Mouse (Mus musculus) olfactory bulb, adult 2 months (tissue): ENCODE measurements around the gene Golt1a.

Experiments used
- CTCF ChIP-seq: fragments of 200-500 bp; IDR thresholded peaks from 2 replicates; pipeline ENCODE4 v1.5.1; 2012; ENCODE audit warnings: low read depth, mild to moderate bottlenecking, low read length, moderate library complexity; ENCODE audit not compliant: insufficient read depth
- POLR2A ChIP-seq: fragments of 200-500 bp; IDR thresholded peaks from 2 replicates; pipeline ENCODE4 v1.6.1; 2012; ENCODE audit warnings: mild to moderate bottlenecking, low read depth, low read length, moderate library complexity; ENCODE audit not compliant: insufficient read depth

GRCm38 (mm10) chr1:133355469-133355868 is 45.9 kb downstream of the Golt1a start:
- TF ChIP-seq CTCF (no peak), POLR2A (no peak)
